Mouse (Mus musculus): ENCODE data around the gene Prtn3. TPM values are rescaled to one million over a fixed set of nuclear protein-coding genes. Genes with fewer than 3 reads are reported as not detected.
A peak's percentile ranks its signal among the peaks of the same experiment; 100 is the strongest.

Prtn3 gene
- polyA plus RNA-seq, 1 experiment from 2014 or later: 7.5 TPM

DNA sequence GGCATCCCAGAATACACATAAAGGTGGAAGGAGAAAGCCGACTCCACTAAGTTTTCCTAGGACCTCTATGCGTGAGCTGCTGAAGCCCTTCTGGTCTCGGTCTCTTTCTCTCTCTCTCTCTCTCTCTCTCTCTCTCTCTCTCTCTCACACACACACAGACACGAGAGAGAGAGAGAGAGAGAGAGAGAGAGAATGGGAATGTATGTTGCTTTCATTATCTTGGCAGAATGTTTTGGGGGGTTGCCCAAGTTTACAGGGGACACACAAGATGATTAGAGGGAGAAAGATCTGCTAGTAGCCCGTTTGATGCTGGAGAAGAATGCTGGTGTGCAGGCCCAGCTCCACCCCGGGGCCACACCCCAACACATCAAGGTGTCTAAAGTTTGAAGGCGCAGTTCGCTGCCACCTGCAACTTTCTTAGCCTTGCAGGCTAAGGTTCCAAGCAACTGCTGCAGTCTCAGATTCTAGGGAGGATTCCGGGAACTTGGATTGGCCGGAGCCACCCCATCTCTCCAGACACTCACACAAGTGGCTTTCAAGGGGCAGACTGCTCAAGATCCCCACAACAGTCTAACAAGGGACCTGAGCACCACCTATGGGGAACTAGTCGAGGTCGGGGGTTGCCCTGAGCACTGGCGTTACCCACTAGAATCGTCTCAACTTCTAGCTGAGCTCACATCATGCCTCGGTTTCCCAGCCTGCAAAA, 51.7 kb downstream of the Prtn3 start:
- CTCF ChIA-PET: interaction anchor here (0.7 to 4.9 kb wide), 15 partner anchors 11 to 157 kb away, joined by 3 to 42 read pairs (median 5); partner anchors contain the start of genes Gm26602, Med16 and Wdr18
- no peaks in the 10 kb centered on the region for H3K27me3 ChIP-seq
- DNase-seq (ENCODE audit: low read depth, low spot score) (no peak), ATAC-seq (no peak)
- POLR2A ChIA-PET: interaction anchor here (0.7 to 2.2 kb wide), 5 partner anchors 25 to 34 kb away, joined by 3 to 8 read pairs (median 5); no protein-coding TSS in a partner anchor
- TF ChIP-seq CTCF (IDR thresholded peaks at IDR 0.05): no peak
- in situ Hi-C loops (cut with MboI; ENCODE audit: low pct_unique_long_range_greater_than_20kb): no loop called here

DNA sequence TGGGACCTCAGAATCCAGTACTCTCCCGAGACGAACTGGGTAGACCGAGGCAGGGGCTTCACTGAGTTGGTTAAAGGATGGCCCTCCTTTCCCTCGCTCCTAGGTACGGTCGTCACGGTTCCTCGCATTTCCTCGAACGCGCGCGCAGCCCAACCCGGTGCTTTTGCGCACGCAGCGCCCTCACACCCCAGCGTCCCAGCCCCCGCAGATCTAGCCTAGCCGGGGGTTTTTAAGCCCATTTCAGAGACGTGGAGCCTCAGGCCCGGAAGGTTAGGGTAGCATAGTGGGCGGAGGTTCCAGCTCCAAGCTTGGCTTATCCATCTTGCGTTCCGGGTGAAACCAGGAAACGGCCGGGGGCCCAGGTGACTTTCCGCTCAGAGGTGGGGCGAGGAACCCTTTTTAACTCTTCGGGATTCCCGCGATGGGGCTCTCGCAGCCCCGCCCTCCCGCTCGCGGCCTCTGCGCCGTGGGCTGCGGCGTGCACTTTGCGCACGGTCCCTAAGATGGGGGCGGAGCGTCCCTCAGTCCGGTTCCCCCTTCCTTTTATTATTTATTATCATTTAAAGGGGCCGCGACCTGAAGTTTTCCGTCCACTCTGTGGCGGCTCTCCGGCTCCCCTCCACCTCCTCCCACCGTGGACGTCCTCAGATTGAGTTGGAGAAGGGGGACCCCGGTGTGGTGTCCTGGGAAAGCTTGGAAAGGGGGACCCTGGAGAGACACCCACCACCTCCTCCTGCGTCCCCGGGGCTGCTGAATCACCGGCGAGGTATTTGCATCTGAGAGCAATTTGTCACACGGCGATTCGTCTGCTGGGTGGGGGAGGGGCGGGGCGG, 52.4 kb downstream of the Prtn3 start, which contains the start of gene Arid3a:
Gene Arid3a (plus strand): TSS at position 553 of the 833 bp plus-strand sequence.
- POLR2A ChIA-PET: interaction anchor here (1.4 to 2.2 kb wide), 5 partner anchors 13 to 31 kb away, joined by 5 to 10 read pairs (median 6); no protein-coding TSS in a partner anchor
- CTCF ChIA-PET: interaction anchor here (1.0 to 4.9 kb wide), 6 partner anchors 23 to 92 kb away, joined by 4 to 42 read pairs (median 9); partner anchors contain the start of gene Wdr18
- in situ Hi-C loops (cut with MboI; ENCODE audit: low pct_unique_long_range_greater_than_20kb): no loop called here

DNA sequence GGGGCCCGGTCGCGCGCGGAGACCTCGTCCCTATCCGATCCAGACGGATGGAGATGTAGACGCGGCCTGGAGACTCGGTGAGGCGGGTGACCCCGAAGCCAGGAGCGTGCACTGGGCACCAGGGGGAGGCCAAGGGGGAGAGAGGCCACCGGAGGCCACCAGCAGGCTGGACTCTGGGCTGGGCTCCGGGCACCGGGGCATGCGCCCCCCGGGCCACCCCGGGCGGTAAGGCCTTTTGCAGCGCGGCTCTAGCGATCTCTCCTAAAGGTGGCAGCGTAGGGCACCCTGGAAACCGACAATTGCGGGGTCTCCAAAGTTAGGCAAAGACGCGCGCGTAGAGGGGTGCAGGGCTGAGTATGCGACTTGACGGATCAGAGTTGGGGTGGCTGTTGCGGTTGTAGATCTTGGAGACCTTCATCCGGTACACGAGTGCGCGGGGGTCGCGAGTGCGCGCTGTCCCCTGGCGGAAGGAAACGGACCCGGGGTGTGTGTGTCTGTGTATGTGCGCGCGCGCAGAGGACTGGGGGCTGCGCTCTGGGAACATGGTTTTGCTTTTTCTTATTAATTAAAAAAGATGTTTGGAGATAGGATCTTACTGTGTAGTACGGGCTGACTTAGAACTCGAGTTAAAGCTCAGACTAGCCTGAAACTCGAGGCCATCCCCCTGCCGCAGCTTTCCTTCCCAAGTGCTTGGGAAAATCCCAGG, 53.2 kb downstream of the Prtn3 start:
- no peak for TF ChIP-seq CTCF (IDR thresholded peaks at IDR 0.05)
- in situ Hi-C loops (cut with MboI; ENCODE audit: low pct_unique_long_range_greater_than_20kb): no loop called here
- ATAC-seq (peak; percentile 5), DNase-seq (ENCODE audit: low read depth, low spot score) (no peak)
- H3K27me3 ChIP-seq: no peaks in the 10 kb centered on the region
- POLR2A ChIA-PET: interaction anchor here (0.7 to 2.2 kb wide), 9 partner anchors 9 to 225 kb away, joined by 3 to 10 read pairs (median 5); partner anchors contain the start of gene Kiss1r
- CTCF ChIA-PET: interaction anchor here (1.5 kb wide), 1 partner anchor 30 kb away, joined by 10 read pairs; no protein-coding TSS in a partner anchor

More for the DNA sequence above, 52.4 kb downstream of the Prtn3 start, which contains the start of gene Arid3a:
- H3K27me3 ChIP-seq: no peaks in the 10 kb centered on the region
- ATAC-seq (peak; percentile 46), DNase-seq (ENCODE audit: low read depth, low spot score) (peak; percentile 59)
- TF ChIP-seq CTCF (IDR thresholded peaks at IDR 0.05): no peak

DNA sequence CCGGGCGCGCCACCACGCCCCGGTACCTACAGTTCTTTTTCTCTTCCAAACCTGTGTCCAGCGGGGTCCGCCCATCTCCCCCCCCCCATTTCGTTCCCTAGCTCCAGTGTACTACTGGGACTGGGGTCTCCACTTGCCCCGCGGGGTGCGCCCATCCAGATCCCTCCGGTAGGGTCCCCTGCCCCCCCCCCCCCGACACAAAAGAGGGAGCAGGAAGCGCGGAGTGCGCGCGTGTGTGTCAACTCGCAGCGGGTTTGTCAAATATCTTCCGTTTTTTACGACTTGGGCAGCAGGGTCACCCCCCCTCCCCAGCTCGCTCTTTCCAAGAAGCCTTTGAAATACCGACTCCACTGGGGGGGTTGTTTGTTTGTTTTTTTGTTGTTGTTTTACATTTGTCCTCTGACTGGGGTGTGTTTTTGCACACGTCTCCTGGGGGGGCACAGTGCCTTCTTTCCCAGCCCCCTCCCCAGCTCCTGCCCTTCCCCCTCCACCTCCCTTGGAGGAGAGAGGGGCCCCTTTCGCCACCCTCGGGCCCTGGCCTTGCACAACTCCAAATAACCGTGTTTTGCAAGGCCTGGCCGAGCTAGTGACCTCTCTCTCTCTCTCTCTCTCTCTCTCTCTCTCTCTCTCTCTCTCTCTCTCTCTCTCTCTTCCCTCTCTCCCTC, 53.9 kb downstream of the Prtn3 start:
- DNase-seq (ENCODE audit: low read depth, low spot score) (no peak), ATAC-seq (no peak)
- CTCF ChIA-PET: interaction anchor here (1.5 kb wide), 1 partner anchor 30 kb away, joined by 10 read pairs; no protein-coding TSS in a partner anchor
- H3K27me3 ChIP-seq: no peaks in the 10 kb centered on the region
- in situ Hi-C loops (cut with MboI; ENCODE audit: low pct_unique_long_range_greater_than_20kb): no loop called here
- POLR2A ChIA-PET: interaction anchor here (0.6 to 2.2 kb wide), 10 partner anchors 8 to 224 kb away, joined by 3 to 10 read pairs (median 4); partner anchors contain the start of gene Kiss1r
- TF ChIP-seq CTCF (IDR thresholded peaks at IDR 0.05): no peak

DNA sequence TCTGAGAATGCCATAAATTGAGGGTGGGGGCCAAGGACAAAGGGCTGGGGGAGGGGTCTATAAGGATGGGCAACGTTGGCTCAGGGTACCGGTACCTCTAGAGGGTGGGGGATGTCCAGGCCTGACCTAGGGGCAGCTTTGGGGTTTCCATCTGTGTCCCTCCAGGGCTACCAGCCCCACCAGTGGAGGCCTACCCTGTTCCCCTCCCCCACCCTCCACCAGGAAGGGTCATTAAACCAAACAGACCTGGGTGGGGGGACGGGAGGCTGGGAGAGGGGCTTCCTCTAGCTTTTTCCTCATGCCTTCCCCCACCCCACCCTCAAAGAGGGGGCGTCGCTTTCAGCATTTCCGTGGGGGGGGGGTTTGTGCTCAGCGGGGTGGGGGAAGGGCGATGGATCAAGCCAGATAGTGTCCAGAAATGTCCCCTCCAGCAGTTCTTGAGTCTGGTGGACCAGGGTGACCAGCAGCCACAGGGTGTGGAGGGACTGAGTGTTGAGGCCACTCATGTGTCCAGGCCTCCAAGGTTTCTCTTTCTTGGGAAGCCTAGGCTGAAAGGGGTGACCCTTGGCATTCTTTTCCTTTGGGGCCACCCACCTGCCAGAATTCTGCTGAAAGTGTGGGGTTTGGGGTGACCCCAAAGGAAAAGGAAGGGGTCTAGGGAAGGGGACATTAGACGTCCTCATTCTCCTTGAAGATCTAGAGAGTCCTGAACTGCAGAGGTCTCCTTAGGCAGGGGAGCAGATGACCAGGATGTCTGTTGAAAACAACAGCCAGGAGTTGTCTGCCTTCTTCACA, 54.8 kb downstream of the Prtn3 start:
- no peaks in the 10 kb centered on the region for H3K27me3 ChIP-seq
- POLR2A ChIA-PET: interaction anchor here (0.6 to 1.1 kb wide), 2 partner anchors 56 to 85 kb away, joined by 3 read pairs; no protein-coding TSS in a partner anchor
- in situ Hi-C loops (cut with MboI; ENCODE audit: low pct_unique_long_range_greater_than_20kb): no loop called here
- CTCF ChIA-PET: interaction anchor here (1.0 to 1.5 kb wide), 2 partner anchors 29 kb away, joined by 3 to 10 read pairs; no protein-coding TSS in a partner anchor
- no peak for ATAC-seq
- no peak for TF ChIP-seq CTCF (IDR thresholded peaks at IDR 0.05)
- no peak for DNase-seq (ENCODE audit: low read depth, low spot score)

DNA sequence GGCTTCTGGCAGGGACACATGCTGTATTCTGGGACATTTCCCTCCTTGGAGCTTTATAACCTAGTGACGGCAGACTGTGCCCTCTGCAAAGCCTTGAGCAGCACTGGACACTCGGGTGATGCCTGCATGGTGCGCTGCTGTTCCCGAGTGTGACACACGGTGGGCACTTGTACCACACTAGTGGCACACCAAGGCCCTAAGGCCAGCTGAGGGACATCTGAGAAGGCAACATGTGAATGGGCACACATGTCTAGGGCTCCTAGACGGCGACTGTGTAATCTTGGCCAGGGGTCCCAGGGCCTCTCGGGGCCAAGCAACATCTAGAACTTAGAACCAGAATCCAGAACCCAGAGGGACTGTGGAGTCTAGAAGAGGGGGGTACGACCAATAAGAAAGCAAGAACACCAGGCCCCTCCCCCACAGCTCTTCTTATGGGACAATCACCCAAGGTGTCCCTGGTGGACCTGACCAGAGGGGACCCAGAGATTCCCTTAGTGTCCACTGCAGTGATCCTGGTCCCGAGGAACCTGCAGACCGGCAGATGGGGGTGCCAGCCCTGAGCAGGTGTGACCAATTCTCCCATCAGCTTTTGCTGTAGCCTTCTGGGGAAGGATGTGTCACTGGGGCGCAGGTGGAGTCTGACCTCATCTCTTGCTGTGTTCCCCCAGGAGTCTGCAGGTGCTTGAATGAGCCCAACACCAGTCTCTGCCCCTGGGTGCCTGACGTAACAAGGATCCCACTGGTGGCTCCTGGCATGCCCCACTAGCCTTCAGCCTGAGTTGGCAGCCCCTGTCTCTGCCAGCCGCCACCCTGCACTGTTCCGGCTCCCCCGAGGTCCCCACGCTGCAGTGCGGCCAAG, 55.9 kb downstream of the Prtn3 start:
- no peak for TF ChIP-seq CTCF (IDR thresholded peaks at IDR 0.05)
- DNase-seq (ENCODE audit: low read depth, low spot score) (no peak), ATAC-seq (no peak)
- in situ Hi-C loops (cut with MboI; ENCODE audit: low pct_unique_long_range_greater_than_20kb): no loop called here
- H3K27me3 ChIP-seq: no peaks in the 10 kb centered on the region
- CTCF ChIA-PET: interaction anchor here (1.0 kb wide), 1 partner anchor 28 kb away, joined by 3 read pairs; no protein-coding TSS in a partner anchor
- POLR2A ChIA-PET: interaction anchor here (1.1 kb wide), 1 partner anchor 22 kb away, joined by 3 read pairs; the partner anchor contains the start of gene Med16

DNA sequence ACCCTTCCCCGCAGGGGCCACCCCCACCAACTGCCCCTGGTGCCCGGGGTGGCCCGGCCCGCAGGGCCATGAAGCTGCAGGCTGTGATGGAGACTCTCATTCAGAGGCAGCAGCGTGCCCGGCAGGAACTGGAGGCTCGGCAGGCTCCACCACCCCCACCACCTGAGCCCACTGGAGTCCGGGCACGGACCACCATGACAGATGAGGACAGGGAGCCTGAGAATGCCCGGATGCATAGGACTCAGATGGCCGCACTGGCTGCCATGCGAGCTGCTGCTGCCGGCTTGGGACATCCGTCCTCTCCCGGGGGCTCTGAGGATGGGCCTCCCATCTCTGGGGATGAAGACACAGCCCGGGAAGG, 56.5 kb downstream of the Prtn3 start:
- in situ Hi-C loops (cut with MboI; ENCODE audit: low pct_unique_long_range_greater_than_20kb): no loop called here
- ATAC-seq (no peak), DNase-seq (ENCODE audit: low read depth, low spot score) (no peak)
- ChIA-PET POLR2A (interaction anchor here (1.1 kb wide), 1 partner anchor 22 kb away, joined by 3 read pairs; the partner anchor contains the start of gene Med16), CTCF (no interaction called here)
- no peak for TF ChIP-seq CTCF (IDR thresholded peaks at IDR 0.05)
- no peaks in the 10 kb centered on the region for H3K27me3 ChIP-seq

DNA sequence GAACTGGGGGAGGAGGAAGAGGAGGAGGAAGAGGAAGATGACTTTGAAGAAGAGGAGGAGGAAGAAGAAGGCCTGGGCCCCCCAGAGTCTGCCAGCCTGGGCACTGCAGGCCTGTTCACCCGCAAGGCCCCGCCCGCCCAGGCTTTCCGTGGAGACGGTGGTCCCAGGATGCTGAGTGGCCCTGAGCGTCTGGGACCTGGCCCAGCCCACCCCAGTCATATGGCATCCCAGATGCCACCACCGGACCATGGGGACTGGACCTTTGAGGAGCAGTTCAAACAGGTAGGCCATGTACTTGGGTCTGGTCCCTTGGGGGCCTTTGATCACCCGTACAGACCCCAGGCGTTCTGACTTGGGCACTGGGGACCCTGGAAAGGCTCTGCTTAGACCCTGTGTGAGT, 57.5 kb downstream of the Prtn3 start:
- TF ChIP-seq CTCF (IDR thresholded peaks at IDR 0.05): no peak
- ATAC-seq (no peak), DNase-seq (ENCODE audit: low read depth, low spot score) (no peak)
- CTCF ChIA-PET: interaction anchor here (1.3 kb wide), 1 partner anchor 28 kb away, joined by 3 read pairs; no protein-coding TSS in a partner anchor
- H3K27me3 ChIP-seq: no peaks in the 10 kb centered on the region
- POLR2A ChIA-PET: no interaction called here
- in situ Hi-C loops (cut with MboI; ENCODE audit: low pct_unique_long_range_greater_than_20kb): no loop called here

Data from Patski (cell line).